Mouse (Mus musculus): ENCODE data around the gene Spib. TPM values are rescaled to one million over a fixed set of nuclear protein-coding genes. Genes with fewer than 3 reads are reported as not detected.

Spib gene
- polyA plus RNA-seq, 1 experiment from 2014 or later, result not detected

- H3K4me3 ChIP-seq, result no peak overlapping the region
- WGBS, result 93% methylated on average over 12 of the region's 12 CpGs
- H3K4me2 ChIP-seq (replicated peaks), result 0 out of 2 replicates have a peak overlapping the region, but pooled peaks have one; percentile 68
- H3K27ac ChIP-seq, result no peak overlapping the region
- H3K9ac ChIP-seq, result no peak overlapping the region
- no peaks in the 10 kb centered on the region for H3K27me3 ChIP-seq
- ATAC-seq (ENCODE audit: insufficient number of reproducible peaks, insufficient read depth, low FRiP score, low TSS enrichment), result no peak
- H3K36me3 ChIP-seq, result peaks cover 44% of the 10 kb centered on the region
- no peaks in the 10 kb centered on the region for H3K9me3 ChIP-seq
- H3K4me1 ChIP-seq, result peaks cover 12% of the 10 kb centered on the region
Measured at GRCm38 (mm10) chr7:44494681-44495080, 37.2 kb downstream of the Spib start.

DNA sequence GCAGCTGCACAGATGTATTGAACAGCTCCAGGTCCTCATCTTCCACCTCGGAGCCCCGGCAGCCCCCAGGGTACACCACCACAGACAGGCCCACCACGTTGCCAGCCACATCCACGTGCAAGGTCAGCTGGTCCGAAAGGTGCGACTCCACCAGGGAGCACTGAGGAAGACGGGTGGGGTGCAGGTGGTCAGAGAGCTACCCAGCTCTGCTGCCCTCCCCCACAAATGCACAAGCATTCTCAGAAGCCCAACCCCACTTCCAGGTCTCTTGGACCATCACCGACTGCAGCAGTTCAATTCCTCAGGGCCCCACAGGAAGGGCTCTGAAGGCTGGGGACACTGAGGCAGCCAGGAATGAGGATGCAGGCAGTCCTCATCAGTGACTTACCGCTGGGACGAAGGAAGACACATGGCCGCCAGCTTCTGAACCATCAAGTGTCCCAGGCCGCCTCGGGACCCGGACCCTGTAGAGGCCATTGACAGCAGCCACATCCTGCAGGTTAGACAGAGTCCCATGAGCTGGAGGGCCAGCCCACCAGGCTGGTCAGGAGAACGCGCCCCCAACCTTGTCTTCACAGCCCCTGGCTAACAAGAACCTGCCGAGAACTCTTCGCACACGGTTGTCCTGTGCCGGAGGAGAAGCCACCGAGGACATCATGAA lies 39.6 kb downstream of the Spib start:
- no peak overlapping the region for H3K9ac ChIP-seq
- H3K9me3 ChIP-seq, result no peaks in the 10 kb centered on the region
- 92% methylated on average over 21 of the region's 21 CpGs for WGBS
- H3K27ac ChIP-seq, result no peak overlapping the region
- H3K4me3 ChIP-seq, result no peak overlapping the region
- H3K4me2 ChIP-seq (replicated peaks), result no peak overlapping the region
- ATAC-seq (ENCODE audit: insufficient number of reproducible peaks, insufficient read depth, low FRiP score, low TSS enrichment), result no peak
- H3K36me3 ChIP-seq, result peaks cover 55% of the 10 kb centered on the region
- H3K27me3 ChIP-seq, result no peaks in the 10 kb centered on the region
- H3K4me1 ChIP-seq, result peaks cover 11% of the 10 kb centered on the region

DNA sequence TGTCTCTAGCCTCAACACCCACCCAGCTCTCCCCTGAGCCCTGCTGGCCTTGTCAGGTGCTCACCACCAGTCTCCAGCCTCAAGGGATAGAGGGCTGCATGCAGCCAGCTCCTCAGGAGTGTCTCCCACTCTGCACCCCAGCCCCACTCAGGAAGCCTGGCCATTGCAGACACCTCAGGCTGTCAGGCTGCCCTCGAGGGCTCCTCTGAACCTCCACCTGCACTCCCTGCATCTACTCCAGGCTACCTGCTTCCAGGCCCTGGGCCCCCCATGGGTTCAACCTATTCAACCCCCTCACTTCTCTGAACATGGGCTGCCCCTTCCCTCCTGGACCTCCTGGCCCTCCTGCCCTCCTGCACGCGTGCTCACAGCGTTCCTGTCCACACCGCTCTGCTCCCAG lies 40.5 kb downstream of the Spib start:
- peaks cover 8% of the 10 kb centered on the region for H3K4me1 ChIP-seq
- H3K9me3 ChIP-seq, result no peaks in the 10 kb centered on the region
- 94% methylated on average over 5 of the region's 5 CpGs for WGBS
- H3K4me2 ChIP-seq (replicated peaks), result no peak overlapping the region
- H3K4me3 ChIP-seq, result no peak overlapping the region
- peaks cover 55% of the 10 kb centered on the region for H3K36me3 ChIP-seq
- H3K27ac ChIP-seq, result no peak overlapping the region
- no peaks in the 10 kb centered on the region for H3K27me3 ChIP-seq
- ATAC-seq (ENCODE audit: insufficient number of reproducible peaks, insufficient read depth, low FRiP score, low TSS enrichment), result no peak
- H3K9ac ChIP-seq, result no peak overlapping the region

- H3K4me3 ChIP-seq, result no peak overlapping the region
- peaks cover 55% of the 10 kb centered on the region for H3K36me3 ChIP-seq
- H3K27ac ChIP-seq, result no peak overlapping the region
- 99% methylated on average over 4 of the region's 4 CpGs for WGBS
- H3K9me3 ChIP-seq, result no peaks in the 10 kb centered on the region
- H3K27me3 ChIP-seq, result no peaks in the 10 kb centered on the region
- H3K9ac ChIP-seq, result no peak overlapping the region
- ATAC-seq (ENCODE audit: insufficient number of reproducible peaks, insufficient read depth, low FRiP score, low TSS enrichment), result no peak
- H3K4me1 ChIP-seq, result peaks cover 3% of the 10 kb centered on the region
- no peak overlapping the region for H3K4me2 ChIP-seq (replicated peaks)
Measured at GRCm38 (mm10) chr7:44490281-44490680, 41.6 kb downstream of the Spib start.

DNA sequence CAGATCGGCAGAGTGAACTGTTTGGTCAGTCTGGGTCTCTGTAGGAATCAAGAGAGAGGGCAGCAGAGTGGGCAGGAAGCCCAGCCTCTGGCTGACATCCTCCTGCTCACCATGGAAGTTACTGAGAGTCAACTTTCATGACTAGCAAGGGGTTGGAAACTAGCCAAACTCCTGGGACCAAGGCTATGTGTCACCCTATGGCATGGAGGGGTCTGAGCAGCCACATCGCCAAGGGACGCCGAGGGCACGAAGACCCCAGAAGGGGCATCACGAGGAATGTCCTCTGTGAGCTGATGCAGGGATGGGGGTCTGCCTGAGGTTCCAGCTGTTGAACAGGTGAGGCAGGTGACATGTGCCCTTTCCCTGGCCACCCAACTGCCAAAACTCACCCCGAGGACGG lies 43.3 kb downstream of the Spib start:
- no peaks in the 10 kb centered on the region for H3K27me3 ChIP-seq
- 91% methylated on average over 8 of the region's 8 CpGs for WGBS
- H3K36me3 ChIP-seq, result peaks cover 49% of the 10 kb centered on the region
- H3K27ac ChIP-seq, result no peak overlapping the region
- no peak overlapping the region for H3K9ac ChIP-seq
- no peaks in the 10 kb centered on the region for H3K9me3 ChIP-seq
- no peak for ATAC-seq (ENCODE audit: insufficient number of reproducible peaks, insufficient read depth, low FRiP score, low TSS enrichment)
- H3K4me1 ChIP-seq, result no peaks in the 10 kb centered on the region
- no peak overlapping the region for H3K4me2 ChIP-seq (replicated peaks)
- H3K4me3 ChIP-seq, result no peak overlapping the region

GRCm38 (mm10) chr7:44487936-44488335 lies 43.9 kb downstream of the Spib start:
- no peaks in the 10 kb centered on the region for H3K27me3 ChIP-seq
- no peaks in the 10 kb centered on the region for H3K9me3 ChIP-seq
- no peaks in the 10 kb centered on the region for H3K4me1 ChIP-seq
- 94% methylated on average over 7 of the region's 7 CpGs for WGBS
- ATAC-seq (ENCODE audit: insufficient number of reproducible peaks, insufficient read depth, low FRiP score, low TSS enrichment), result no peak
- H3K9ac ChIP-seq, result no peak overlapping the region
- no peak overlapping the region for H3K27ac ChIP-seq
- H3K4me2 ChIP-seq (replicated peaks), result no peak overlapping the region
- peaks cover 44% of the 10 kb centered on the region for H3K36me3 ChIP-seq
- H3K4me3 ChIP-seq, result no peak overlapping the region

DNA sequence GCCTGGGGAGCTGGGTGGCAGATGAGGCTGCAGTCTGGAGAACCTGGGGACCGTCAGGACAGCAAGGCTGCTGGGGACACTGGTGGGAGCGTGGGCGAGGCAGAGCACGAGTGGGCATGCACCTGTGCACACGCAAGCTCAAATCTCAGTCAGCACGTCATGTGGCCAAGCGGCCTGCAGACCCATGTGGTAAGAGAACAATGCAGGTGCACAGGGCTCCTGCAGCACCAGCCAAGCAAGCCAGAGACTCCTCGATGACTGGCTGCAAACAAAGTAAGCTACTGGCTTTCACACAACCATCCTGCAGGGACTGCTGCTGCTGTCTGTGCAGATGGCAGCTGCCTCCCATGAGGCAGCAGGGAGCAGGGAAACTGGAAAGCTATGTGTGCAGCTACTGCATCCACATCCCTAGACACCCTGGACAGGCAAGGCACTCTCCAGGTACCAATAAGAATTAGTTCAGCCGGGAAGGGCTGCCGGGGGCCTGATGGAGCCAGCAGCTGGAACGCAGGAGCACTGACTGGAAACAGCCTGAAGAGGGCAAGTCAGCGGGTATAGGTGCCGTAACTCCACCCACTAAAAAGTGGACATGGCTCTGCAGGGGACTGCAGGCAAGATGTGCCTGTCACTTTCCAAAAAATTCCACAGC lies 44.8 kb downstream of the Spib start:
- 65% methylated on average over 13 of the region's 13 CpGs for whole genome bisulfite sequencing
- no peaks in the 10 kb centered on the region for H3K27me3 ChIP-seq
- peak overlapping the region; percentile 10; the same call in 1 of the 2 replicates for H3K9ac ChIP-seq
- H3K9me3 ChIP-seq, result no peaks in the 10 kb centered on the region
- H3K4me1 ChIP-seq, result no peaks in the 10 kb centered on the region
- H3K36me3 ChIP-seq, result peaks cover 35% of the 10 kb centered on the region
- no peak for ATAC-seq (ENCODE audit: insufficient number of reproducible peaks, insufficient read depth, low FRiP score, low TSS enrichment)
- no peak overlapping the region for H3K4me3 ChIP-seq
- H3K4me2 ChIP-seq (replicated peaks), result no peak overlapping the region
- H3K27ac ChIP-seq, result no peak overlapping the region

DNA sequence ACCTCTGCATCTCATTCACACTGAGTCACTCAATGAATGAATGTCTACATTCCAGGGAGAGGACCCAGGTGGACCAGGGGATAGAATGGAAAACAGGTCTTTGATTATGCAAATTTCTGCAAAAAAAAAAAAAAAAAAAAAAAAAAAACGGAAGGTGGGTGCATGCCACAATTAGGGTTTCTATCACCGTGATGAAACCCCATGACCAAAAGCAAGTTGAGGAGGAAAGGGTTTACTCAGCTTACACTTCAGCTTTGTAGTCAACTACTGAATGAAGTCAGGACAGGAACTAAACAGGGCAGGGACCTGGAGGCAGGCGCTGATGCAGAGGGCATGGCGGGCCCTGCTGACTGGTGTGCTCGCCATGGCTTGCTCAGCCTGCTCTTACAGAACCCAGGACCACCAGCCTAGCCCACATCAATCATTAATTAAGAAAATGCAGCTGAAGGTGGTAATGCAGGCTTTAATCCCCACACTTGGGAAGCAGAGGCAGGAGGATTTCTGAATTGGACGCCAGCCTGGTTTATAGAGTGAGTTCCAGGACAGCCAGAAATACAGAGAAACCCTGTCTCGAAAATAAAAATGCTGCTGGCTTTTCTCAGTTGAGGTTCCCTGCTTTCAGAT lies 46.2 kb downstream of the Spib start:
- Histone ChIP-seq H3K27ac (no peak overlapping the region), H3K4me1 (no peaks in the 10 kb centered on the region), H3K9ac (no peak overlapping the region), H3K36me3 (peaks cover 21% of the 10 kb centered on the region), H3K9me3 (no peaks in the 10 kb centered on the region), H3K27me3 (peaks cover 10% of the 10 kb centered on the region), H3K4me3 (no peak overlapping the region), H3K4me2 (replicated peaks) (no peak overlapping the region)
- ATAC-seq (ENCODE audit: insufficient number of reproducible peaks, insufficient read depth, low FRiP score, low TSS enrichment), result no peak
- WGBS, result 76% methylated on average over 7 of the region's 7 CpGs

DNA sequence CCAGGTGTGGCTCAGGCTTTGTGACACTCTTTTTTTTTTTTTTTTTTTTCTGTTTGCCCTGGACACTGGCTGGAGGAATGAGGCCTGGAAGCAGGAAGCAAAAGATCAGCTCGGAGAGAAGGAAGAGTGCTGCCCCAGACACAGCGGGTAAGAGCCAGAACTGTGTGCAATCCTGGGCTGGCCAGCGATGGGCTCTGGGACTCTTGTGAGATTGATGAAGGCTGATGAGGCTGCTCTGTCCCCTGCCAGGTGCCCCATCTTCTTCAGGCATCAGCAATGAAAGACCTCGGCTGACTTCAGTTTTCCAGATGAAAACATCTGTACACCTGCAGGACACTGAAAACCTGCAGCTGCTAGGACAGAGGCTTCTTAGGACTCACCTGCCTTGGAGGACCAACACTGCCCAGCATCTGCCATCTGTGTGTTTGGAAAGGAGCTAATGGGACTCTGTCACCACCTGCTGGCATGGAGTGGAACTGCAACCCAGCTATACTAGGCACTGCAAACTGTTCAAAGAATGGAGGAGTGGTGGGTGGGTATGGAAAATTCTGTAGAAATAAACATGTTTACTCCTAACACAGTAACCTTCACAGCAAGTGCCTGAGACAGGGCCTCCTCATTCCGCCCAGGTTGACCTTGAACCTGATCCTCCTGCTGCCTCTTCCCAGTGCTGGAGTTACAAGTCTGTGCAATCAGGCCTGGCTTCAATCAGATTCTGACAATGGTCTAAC lies 46.9 kb downstream of the Spib start:
- Histone ChIP-seq H3K4me2 (replicated peaks) (no peak overlapping the region), H3K27me3 (peaks cover 16% of the 10 kb centered on the region), H3K36me3 (peaks cover 14% of the 10 kb centered on the region), H3K9ac (no peak overlapping the region), H3K4me1 (no peaks in the 10 kb centered on the region), H3K9me3 (no peaks in the 10 kb centered on the region), H3K4me3 (no peak overlapping the region), H3K27ac (no peak overlapping the region)
- WGBS, result 38% methylated on average over 5 of the region's 5 CpGs
- peak; percentile 45; the same call in 1 of the 2 replicates for ATAC-seq (ENCODE audit: insufficient number of reproducible peaks, insufficient read depth, low FRiP score, low TSS enrichment)

DNA sequence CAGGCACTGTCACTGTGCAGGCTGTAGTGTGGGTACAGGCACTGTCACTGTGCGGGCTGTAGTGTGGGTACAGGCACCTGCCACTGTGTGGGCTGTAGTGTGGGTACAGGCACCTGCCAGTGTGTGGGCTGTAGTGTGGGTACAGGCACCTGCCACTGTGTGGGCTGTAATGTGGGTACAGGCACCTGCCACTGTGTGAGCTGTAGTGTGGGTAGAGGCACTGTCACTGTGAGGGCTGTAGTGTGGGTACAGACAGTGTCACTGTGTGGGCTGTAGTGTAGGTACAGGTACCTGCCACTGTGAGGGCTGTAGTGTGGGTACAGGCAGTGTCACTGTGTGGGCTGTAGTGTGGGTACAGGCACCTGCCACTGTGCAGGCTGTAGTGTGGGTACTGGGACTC lies 47.8 kb downstream of the Spib start:
- 88% methylated on average over 1 of the region's 1 CpGs for WGBS
- Histone ChIP-seq H3K36me3 (peaks cover 9% of the 10 kb centered on the region), H3K27me3 (peaks cover 24% of the 10 kb centered on the region), H3K4me1 (no peaks in the 10 kb centered on the region), H3K4me3 (no peak overlapping the region), H3K27ac (no peak overlapping the region), H3K9me3 (no peaks in the 10 kb centered on the region), H3K4me2 (replicated peaks) (no peak overlapping the region), H3K9ac (no peak overlapping the region)
- no peak for ATAC-seq (ENCODE audit: insufficient number of reproducible peaks, insufficient read depth, low FRiP score, low TSS enrichment)

DNA sequence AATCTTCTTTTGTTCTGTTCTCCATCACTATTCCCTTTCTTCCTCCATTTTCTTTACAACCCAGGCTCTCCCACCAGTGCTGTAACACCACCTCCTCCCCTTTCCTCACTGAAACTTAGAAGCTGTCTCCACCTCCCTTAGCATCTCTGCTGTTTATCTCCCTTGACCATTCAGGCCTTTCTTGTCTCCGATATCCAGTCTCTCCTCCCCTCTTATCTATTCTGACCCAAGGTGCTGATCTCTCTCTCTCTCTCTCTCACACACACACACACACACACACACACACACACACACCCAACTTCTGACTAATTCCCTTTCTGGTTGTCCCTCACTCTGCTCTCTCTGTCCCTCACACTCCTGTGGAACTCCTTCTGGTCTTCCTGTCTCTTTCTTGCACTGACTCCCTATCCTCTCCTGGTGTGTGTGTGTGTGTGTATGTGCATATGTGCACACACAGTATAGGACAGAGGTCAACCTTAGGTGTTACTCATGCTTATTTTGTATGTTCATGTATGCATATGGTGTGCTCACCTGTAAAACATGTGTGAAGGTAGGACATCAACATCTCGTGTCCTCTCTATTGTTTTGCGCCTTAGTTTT lies 48.9 kb downstream of the Spib start:
- 75% methylated on average over 3 of the region's 3 CpGs for WGBS
- Histone ChIP-seq H3K4me1 (no peaks in the 10 kb centered on the region), H3K36me3 (no peaks in the 10 kb centered on the region), H3K27me3 (peaks cover 34% of the 10 kb centered on the region), H3K9me3 (no peaks in the 10 kb centered on the region), H3K27ac (no peak overlapping the region), H3K9ac (no peak overlapping the region), H3K4me3 (no peak overlapping the region), H3K4me2 (replicated peaks) (no peak overlapping the region)
- ATAC-seq (ENCODE audit: insufficient number of reproducible peaks, insufficient read depth, low FRiP score, low TSS enrichment), result no peak
